Mouse (Mus musculus) cerebellum, adult 2 months (tissue): Measurements from ENCODE around the gene Mgat2.

ENCODE experiments used
- CTCF ChIP-seq: fragments of 200-500 bp; IDR thresholded peaks from 2 replicates; pipeline ENCODE4 v1.5.1; 2011; ENCODE audit warnings: low read depth, mild to moderate bottlenecking, control low read depth, low read length, moderate library complexity, borderline replicate concordance; ENCODE audit not compliant: insufficient read depth
- POLR2A ChIP-seq: fragments of 200-500 bp; IDR thresholded peaks from 2 replicates; pipeline ENCODE4 v1.6.1; 2011; ENCODE audit warnings: low read length, control low read depth, borderline replicate concordance; ENCODE audit not compliant: insufficient read depth

DNA sequence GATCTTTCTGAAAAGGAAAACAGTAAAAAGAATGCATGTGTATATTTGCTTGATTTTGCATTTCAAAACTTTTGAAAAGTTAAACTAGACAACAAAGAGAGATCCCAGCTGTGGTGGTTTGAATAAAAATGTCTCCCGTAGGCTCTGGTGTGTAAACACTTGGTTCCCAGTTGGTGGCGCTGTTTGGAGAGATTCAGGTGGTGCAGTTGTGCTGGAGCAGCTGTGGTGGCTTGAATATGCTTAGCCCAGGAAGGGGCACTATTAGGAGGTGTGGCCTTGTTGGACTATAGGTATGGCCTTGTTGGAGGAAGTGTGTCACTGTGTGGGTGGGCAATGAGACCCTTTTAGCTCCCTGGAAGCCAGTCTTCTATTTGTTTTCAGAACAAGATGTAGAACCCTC lies 45.3 kb downstream of the Mgat2 start:
- TF ChIP-seq POLR2A (no peak), CTCF (no peak)
